Mouse (Mus musculus) heart, postnatal 0 days (tissue): ENCODE results near the gene Zbtb8b.

Experiments
- CTCF ChIP-seq: IDR thresholded peaks from 2 replicates; pipeline ENCODE4 v1.5.1; 2016; ENCODE audit warnings: antibody characterized with exemption, control low read depth, low read depth
- EP300 ChIP-seq: IDR thresholded peaks from 2 replicates; pipeline ENCODE4 v1.6.1; 2016; ENCODE audit warnings: antibody characterized with exemption, low read depth

- no peak for TF ChIP-seq CTCF
- no peak for TF ChIP-seq EP300
These were observed 58.2 kb downstream of the Zbtb8b start for GRCm38 (mm10) chr4:129382488-129382887.
